Mouse (Mus musculus): ENCODE data around the gene Dnajb12.

GRCm38 (mm10) chr10:59835301-59836155 lies 43.8 kb upstream of the Dnajb12 start:
- TF ChIP-seq CTCF (IDR thresholded peaks at IDR 0.05; ENCODE audit: low read depth): no peak
- TF ChIP-seq EP300 (optimal IDR thresholded peaks at IDR 0.05): no peak

Measured in stomach, postnatal 0 days (tissue).